Mouse (Mus musculus) kidney, embryonic 14.5 days (tissue): ENCODE measurements around the gene Stk40. TPM values are rescaled to one million over a fixed set of nuclear protein-coding genes. Genes with fewer than 3 reads are reported as not detected.

Experiments
- ATAC-seq: fragments of 200-750 bp; cut with Nextera tagmentation; 2 replicates; pipeline ENCODE4 v1.8.0; 2017; ENCODE audit warnings: moderate number of reproducible peaks, mild to moderate bottlenecking, moderate TSS enrichment, moderate library complexity; ENCODE audit not compliant: low FRiP score, low TSS enrichment
- H3K27ac ChIP-seq: fragments of 300-500 bp; sonication (generic); 2 replicates; pipeline ENCODE4 v1.5.1; 2014; ENCODE audit warnings: low read depth, mild to moderate bottlenecking, low read length, moderate library complexity, mixed read lengths
- H3K27me3 ChIP-seq: fragments of 300-500 bp; sonication (generic); 2 replicates; pipeline ENCODE4 v1.6.1; 2014; ENCODE audit warnings: mild to moderate bottlenecking, low read length; ENCODE audit not compliant: control insufficient read depth, insufficient read depth
- H3K36me3 ChIP-seq: fragments of 300-500 bp; sonication (generic); 2 replicates; pipeline ENCODE4 v1.6.1; 2014; ENCODE audit warnings: low read length, mixed read lengths; ENCODE audit not compliant: control insufficient read depth, insufficient read depth
- H3K4me1 ChIP-seq: fragments of 300-500 bp; sonication (generic); 2 replicates; pipeline ENCODE4 v1.6.1; 2014; ENCODE audit warnings: low read length, mixed read lengths; ENCODE audit not compliant: control insufficient read depth, insufficient read depth
- H3K4me2 ChIP-seq: fragments of 300-500 bp; sonication (generic); replicated peaks from 2 replicates; pipeline ENCODE4 v1.6.1; 2014; ENCODE audit warnings: low read depth, mild to moderate bottlenecking, low read length
- H3K4me3 ChIP-seq: fragments of 300-500 bp; sonication (generic); 2 replicates; pipeline ENCODE4 v1.5.1; 2014; ENCODE audit warnings: mild to moderate bottlenecking, low read length
- H3K9ac ChIP-seq: fragments of 300-500 bp; sonication (generic); 2 replicates; pipeline ENCODE4 v1.6.1; 2014; ENCODE audit warnings: low read depth, mild to moderate bottlenecking, low read length, moderate library complexity
- H3K9me3 ChIP-seq: fragments of 300-500 bp; sonication (generic); 2 replicates; pipeline ENCODE4 v1.6.1; 2016; ENCODE audit warnings: low read length; ENCODE audit not compliant: control insufficient read depth
- WGBS: fragments of 180-500 bp; shearing (Covaris S2); extraction: QIAGEN DNeasy Blood & Tissue Kit; methylation state at CpG from one replicate; pipeline ENCODE4 v1.1.7; 2014; 5-methylcytosine and 5-hydroxymethylcytosine counted together
- polyA plus RNA-seq: library from polyadenylated mRNA; unstranded; fragments of >200 nt; fragmentation: Nextera tagmentation; extraction: Ambion mirVana; gene quantifications from 2 replicates; pipeline ENCODE4 v1.2.1, GENCODE M21; 2014

Stk40 gene
- polyA plus RNA-seq, 1 experiment from 2014 or later: 24.9 TPM

- Histone ChIP-seq H3K9me3 (no peaks in the 10 kb centered on the region), H3K4me2 (no peak overlapping the region), H3K4me1 (no peaks in the 10 kb centered on the region), H3K36me3 (peaks cover 72% of the 10 kb centered on the region), H3K4me3 (no peak overlapping the region), H3K27me3 (no peaks in the 10 kb centered on the region), H3K27ac (no peak overlapping the region), H3K9ac (no peak overlapping the region)
- 90% methylated on average over 5 of the region's 5 CpGs for WGBS
- no peak for ATAC-seq
Measured at GRCm38 (mm10) chr4:126183034-126183433, 79.3 kb downstream of the Stk40 start.

GRCm38 (mm10) chr4:126187096-126187495, 83.3 kb downstream of the Stk40 start:
- ATAC-seq: no peak

More at GRCm38 (mm10) chr4:126187096-126187495, 83.3 kb downstream of the Stk40 start:
- no peak overlapping the region for H3K9ac ChIP-seq
- H3K27me3 ChIP-seq: no peaks in the 10 kb centered on the region
- no peak overlapping the region for H3K27ac ChIP-seq
- WGBS: 92% methylated on average over 3 of the region's 3 CpGs
- H3K4me1 ChIP-seq: no peaks in the 10 kb centered on the region
- no peak overlapping the region for H3K4me2 ChIP-seq
- peaks cover 75% of the 10 kb centered on the region for H3K36me3 ChIP-seq
- no peaks in the 10 kb centered on the region for H3K9me3 ChIP-seq
- no peak overlapping the region for H3K4me3 ChIP-seq

Other genes starting within 250 kb of the Stk40 start
- 0.61 and 1.2 TPM in 2 replicates for gene Csf3r, start 79.4 kb upstream of the Stk40 start, polyA plus RNA-seq
- 154 and 177 TPM in 2 replicates for gene Mrps15, start 57.0 kb upstream of the Stk40 start, polyA plus RNA-seq
- 17.7 and 19.6 TPM in 2 replicates for gene Oscp1, start 45.4 kb upstream of the Stk40 start, polyA plus RNA-seq
- gene Lsm10, start 7.3 kb upstream of the Stk40 start, polyA plus RNA-seq: 47.3 and 52.4 TPM in 2 replicates
- gene Eva1b, start 43.8 kb downstream of the Stk40 start, polyA plus RNA-seq: 96.1 and 124 TPM in 2 replicates
- 7.3 and 8.7 TPM in 2 replicates for gene Sh3d21, start 59.5 kb downstream of the Stk40 start, polyA plus RNA-seq
- 141 and 281 TPM in 2 replicates for gene Thrap3, start 98.8 kb downstream of the Stk40 start, polyA plus RNA-seq
- gene Map7d1, start 152.4 kb downstream of the Stk40 start, polyA plus RNA-seq: 35.6 and 43.3 TPM in 2 replicates
- gene Trappc3, start 158.4 kb downstream of the Stk40 start, polyA plus RNA-seq: 19.7 and 68.6 TPM in 2 replicates
- 5.5 and 6.8 TPM in 2 replicates for gene Col8a2, start 182.8 kb downstream of the Stk40 start, polyA plus RNA-seq
- 53.0 and 57.6 TPM in 2 replicates for gene Adprhl2, start 217.7 kb downstream of the Stk40 start, polyA plus RNA-seq
- 2.2 and 5.1 TPM in 2 replicates for gene Tekt2, start 221.7 kb downstream of the Stk40 start, polyA plus RNA-seq